ENCODE assay signal across 8 mouse cellular contexts in the genomic region with DNA sequence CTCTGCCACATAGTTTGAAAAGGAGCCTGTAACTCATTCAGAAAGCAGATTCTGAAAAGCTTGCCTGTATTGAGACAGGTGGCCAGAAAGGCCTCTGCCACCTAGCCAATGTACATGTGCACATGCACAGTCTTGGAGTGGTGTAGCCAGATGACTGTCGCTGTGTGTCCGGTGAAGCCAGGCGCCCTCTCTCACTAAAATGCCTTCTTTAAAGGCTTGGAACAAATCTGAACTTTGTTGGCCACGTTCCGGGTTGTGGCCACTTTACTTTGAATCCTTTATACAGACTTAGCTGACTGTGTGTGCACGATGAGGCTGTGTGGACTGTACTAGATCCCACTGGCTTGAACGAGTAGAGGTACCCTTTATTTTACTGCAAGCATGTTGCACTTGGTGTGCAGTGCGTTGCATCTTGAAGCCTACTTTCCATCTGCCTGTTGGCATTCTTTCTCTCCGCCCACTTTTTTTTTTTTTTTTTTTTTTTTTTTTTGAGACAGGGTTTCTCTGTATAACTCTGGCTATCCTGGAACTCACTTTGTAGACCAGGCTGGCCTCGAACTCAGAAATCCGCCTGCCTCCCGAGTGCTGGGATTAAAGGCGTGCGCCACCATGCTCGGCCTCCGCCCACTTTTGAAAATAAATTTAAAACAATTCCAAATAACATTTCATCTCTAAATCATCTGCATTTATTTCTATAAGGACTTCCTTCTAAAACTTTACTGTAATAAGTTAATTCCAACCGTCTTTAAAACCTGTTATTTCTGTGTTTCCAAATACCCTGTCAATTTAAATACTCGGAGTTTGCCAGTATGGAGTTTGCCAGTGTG. TPM values are rescaled to one million over a fixed set of nuclear protein-coding genes. Genes with fewer than 3 reads are reported as not detected.
DNase-seq lines count a peak whose midpoint lies in the region; ATAC-seq and TF ChIP-seq lines count a peak whose summit lies in the region.
"Had no signal": no experiment of that assay in that cellular context is flagged by ENCODE, and none has a peak within 500 bp of the region (broad histone marks: within the 10 kb centered on the region; RNA-seq: fewer than 3 reads in every experiment).

No protein-coding gene starts in this region.

- no peak for TF ChIP-seq POLR2A in spleen, adult 2 months (IDR thresholded peaks at IDR 0.05; ENCODE audit: low read depth, low read length)

- peak overlapping the region; percentile 95 for H3K9ac ChIP-seq in forebrain, embryonic 15.5 days (replicated peaks)
- peak overlapping the region; percentile 93 for H3K9ac ChIP-seq in midbrain, embryonic 12.5 days (replicated peaks)

- peaks cover 10% of the 10 kb centered on the region for H3K36me3 ChIP-seq in spleen, adult 2 months (ENCODE audit: control insufficient read depth, insufficient read depth, low read length)
- peaks cover 32% of the 10 kb centered on the region for H3K36me3 ChIP-seq in forebrain, embryonic 15.5 days
- peaks cover 42% of the 10 kb centered on the region for H3K36me3 ChIP-seq in midbrain, embryonic 12.5 days

- no peaks in the 10 kb centered on the region; the same call in 1 of the 2 replicates for H3K4me1 ChIP-seq in spleen, adult 2 months (ENCODE audit: control insufficient read depth, insufficient read depth, insufficient read length)
- H3K4me1 ChIP-seq in forebrain, embryonic 15.5 days = peaks cover 22% of the 10 kb centered on the region
- H3K4me1 ChIP-seq in midbrain, embryonic 12.5 days = peaks cover 11% of the 10 kb centered on the region

- peak overlapping the region; percentile 55 for H3K4me2 ChIP-seq in forebrain, embryonic 15.5 days (replicated peaks)
- H3K4me2 ChIP-seq in midbrain, embryonic 12.5 days (replicated peaks) = peak overlapping the region; percentile 73

- H3K4me3 ChIP-seq in spleen, adult 2 months (ENCODE audit: extremely low read depth, insufficient read depth, insufficient read length) = peak overlapping the region; percentile 100
- peak overlapping the region; percentile 66 for H3K4me3 ChIP-seq in forebrain, embryonic 15.5 days
- H3K4me3 ChIP-seq in midbrain, embryonic 12.5 days = peak overlapping the region; percentile 91

- H3K27me3 ChIP-seq in spleen, adult 2 months (ENCODE audit: control insufficient read depth, insufficient read depth, low read length) = no peaks in the 10 kb centered on the region
- H3K27me3 ChIP-seq in forebrain, embryonic 15.5 days = no peaks in the 10 kb centered on the region
- H3K27me3 ChIP-seq in midbrain, embryonic 12.5 days = no peaks in the 10 kb centered on the region

- no peak for ATAC-seq in forebrain, embryonic 15.5 days (replicated peaks)
- no peak for ATAC-seq in midbrain, embryonic 12.5 days (ENCODE audit: low FRiP score, low read depth)
- no peak for ATAC-seq in granulocyte monocyte progenitor cell, adult 5-6 weeks (replicated peaks; ENCODE audit: poor library complexity, severe bottlenecking)

- no peak for DNase-seq in spleen, adult 2 months (ENCODE audit: low read depth in 1 of 2, low spot score in 2 of 2)
- no peak for DNase-seq in spleen, adult 18-20 months
- DNase-seq in c-Kit-positive CD71-positive TER-119-positive erythroid progenitor cells, embryonic 14.5 days (ENCODE audit: low spot score) = peak; percentile 18
- peak; percentile 26 for DNase-seq in kidney, adult 9 months

- no peak overlapping the region for H3K27ac ChIP-seq in spleen, adult 2 months (ENCODE audit: insufficient read depth, low read length)
- peak overlapping the region; percentile 98 for H3K27ac ChIP-seq in forebrain, embryonic 15.5 days (replicated peaks)
- H3K27ac ChIP-seq in midbrain, embryonic 12.5 days (replicated peaks) = 0 out of 2 replicates have a peak overlapping the region, but pooled peaks have one; percentile 99

- TF ChIP-seq CTCF in spleen, adult 2 months (IDR thresholded peaks at IDR 0.05; ENCODE audit: extremely low read depth, insufficient read depth, insufficient read length, insufficient replicate concordance) = no peak

- WGBS in spleen, adult 2 months = 45% methylated on average over 18 of the region's 18 CpGs
- 53% methylated on average over 18 of the region's 18 CpGs for WGBS in forebrain, embryonic 15.5 days
- WGBS in midbrain, embryonic 12.5 days = 60% methylated on average over 18 of the region's 18 CpGs

- H3K9me3 ChIP-seq in forebrain, embryonic 15.5 days = no peaks in the 10 kb centered on the region
- no peaks in the 10 kb centered on the region for H3K9me3 ChIP-seq in midbrain, embryonic 12.5 days

RNA-seq across cellular contexts. Expression of a gene that starts 1.0 kb away (rescaled TPM):
- polyA plus RNA-seq in spleen, adult 2 months (2012; rRNA removed) = 5.5 and 7.6 TPM in 2 replicates
- polyA plus RNA-seq in forebrain, embryonic 15.5 days (2015; fragmentation: Nextera tagmentation; extraction: Ambion mirVana) = 51.1 and 51.6 TPM in 2 replicates
- 44.1 and 46.4 TPM in 2 replicates for polyA plus RNA-seq in midbrain, embryonic 12.5 days (2016; fragmentation: Nextera tagmentation; extraction: Ambion mirVana)
- total RNA-seq in granulocyte monocyte progenitor cell, adult 5-6 weeks (2014; fragmentation: Nextera tagmentation) = 40.5 and 46.2 TPM in 2 replicates
- total RNA-seq in granulocyte monocyte progenitor cell, adult 5-6 weeks (2017) = 47.9 and 49.5 TPM in 2 replicates

RNA-seq across cellular contexts. Expression of a gene that starts 1.1 kb away (rescaled TPM):
- polyA plus RNA-seq in spleen, adult 2 months (2012; rRNA removed) = 24.3 and 25.5 TPM in 2 replicates
- 91.2 and 93.1 TPM in 2 replicates for polyA plus RNA-seq in forebrain, embryonic 15.5 days (2015; fragmentation: Nextera tagmentation; extraction: Ambion mirVana)
- polyA plus RNA-seq in midbrain, embryonic 12.5 days (2016; fragmentation: Nextera tagmentation; extraction: Ambion mirVana) = 109 and 123 TPM in 2 replicates
- total RNA-seq in granulocyte monocyte progenitor cell, adult 5-6 weeks (2014; fragmentation: Nextera tagmentation) = 145 and 200 TPM in 2 replicates
- 243 and 250 TPM in 2 replicates for total RNA-seq in granulocyte monocyte progenitor cell, adult 5-6 weeks (2017)

RNA-seq across cellular contexts. Expression of a gene that starts 19.1 kb away (rescaled TPM):
- polyA plus RNA-seq in spleen, adult 2 months (2012; rRNA removed) = 0.23 and 0.28 TPM in 2 replicates
- polyA plus RNA-seq in forebrain, embryonic 15.5 days (2015; fragmentation: Nextera tagmentation; extraction: Ambion mirVana) = 0.17 and 0.25 TPM in 2 replicates
- polyA plus RNA-seq in midbrain, embryonic 12.5 days (2016; fragmentation: Nextera tagmentation; extraction: Ambion mirVana) = 0.24 and 0.33 TPM in 2 replicates
- not detected in 2 replicates for total RNA-seq in granulocyte monocyte progenitor cell, adult 5-6 weeks (2014; fragmentation: Nextera tagmentation)
- not detected in 2 replicates for total RNA-seq in granulocyte monocyte progenitor cell, adult 5-6 weeks (2017)
- total RNA-seq: hematopoietic stem cell, adult 5-6 weeks had no signal

RNA-seq across cellular contexts. Expression of a gene that starts 22.2 kb away (rescaled TPM):
- not detected in 2 replicates for polyA plus RNA-seq in spleen, adult 2 months (2012; rRNA removed)
- polyA plus RNA-seq in forebrain, embryonic 15.5 days (2015; fragmentation: Nextera tagmentation; extraction: Ambion mirVana) = 0.51 and 0.56 TPM in 2 replicates
- 1.3 and 1.5 TPM in 2 replicates for polyA plus RNA-seq in midbrain, embryonic 12.5 days (2016; fragmentation: Nextera tagmentation; extraction: Ambion mirVana)
- not detected in 2 replicates for total RNA-seq in granulocyte monocyte progenitor cell, adult 5-6 weeks (2014; fragmentation: Nextera tagmentation)
- not detected in 2 replicates for total RNA-seq in granulocyte monocyte progenitor cell, adult 5-6 weeks (2017)
- total RNA-seq: hematopoietic stem cell, adult 5-6 weeks had no signal

RNA-seq across cellular contexts. Expression of a gene that starts 43.7 kb away (rescaled TPM):
- 51.3 and 55.7 TPM in 2 replicates for polyA plus RNA-seq in spleen, adult 2 months (2012; rRNA removed)
- 102 and 105 TPM in 2 replicates for polyA plus RNA-seq in forebrain, embryonic 15.5 days (2015; fragmentation: Nextera tagmentation; extraction: Ambion mirVana)
- 115 and 129 TPM in 2 replicates for polyA plus RNA-seq in midbrain, embryonic 12.5 days (2016; fragmentation: Nextera tagmentation; extraction: Ambion mirVana)
- 95.9 and 96.3 TPM in 2 replicates for total RNA-seq in granulocyte monocyte progenitor cell, adult 5-6 weeks (2014; fragmentation: Nextera tagmentation)
- total RNA-seq in granulocyte monocyte progenitor cell, adult 5-6 weeks (2017) = 52.4 and 56.0 TPM in 2 replicates

Comparison
In these comparisons a context has a peak if more than half of its experiments do, and no peak if none do; other contexts are left out.
1. DNase-seq: peak in c-Kit-positive CD71-positive TER-119-positive erythroid progenitor cells, embryonic 14.5 days (single experiment) and kidney, adult 9 months (single experiment); none in spleen, adult 2 months (0 of 2) and spleen, adult 18-20 months (0 of 2).
2. Peak in every context shown above with its lines, with median percentiles within 50 percentile points of each other: H3K4me3 ChIP-seq.